Mouse (Mus musculus) embryonic facial prominence, embryonic 13.5 days (tissue): ENCODE results near the gene Kazn. TPM values are rescaled to one million over a fixed set of nuclear protein-coding genes. Genes with fewer than 3 reads are reported as not detected.

Experiments
- ATAC-seq: fragments of 200-750 bp; cut with Nextera tagmentation; 2 replicates; pipeline ENCODE4 v1.8.0; 2017; ENCODE audit warnings: low read depth; ENCODE audit not compliant: insufficient number of reproducible peaks, insufficient read depth, low FRiP score, low TSS enrichment
- H3K27ac ChIP-seq: fragments of 300-500 bp; sonication (generic); 2 replicates; pipeline ENCODE4 v1.5.1; 2015; ENCODE audit warnings: moderate library complexity, mild to moderate bottlenecking, inconsistent platforms
- H3K27me3 ChIP-seq: fragments of 300-500 bp; sonication (generic); 2 replicates; pipeline ENCODE4 v1.6.1; 2015; ENCODE audit warnings: mild to moderate bottlenecking, inconsistent platforms
- H3K36me3 ChIP-seq: fragments of 300-500 bp; sonication (generic); 2 replicates; pipeline ENCODE4 v1.6.1; 2015; ENCODE audit warnings: mild to moderate bottlenecking, inconsistent platforms
- H3K4me1 ChIP-seq: fragments of 300-500 bp; sonication (generic); 2 replicates; pipeline ENCODE4 v1.6.1; 2015; ENCODE audit warnings: inconsistent platforms
- H3K4me2 ChIP-seq: fragments of 300-500 bp; sonication (generic); 2 replicates; pipeline ENCODE4 v1.6.1; 2015; ENCODE audit warnings: moderate library complexity, mild to moderate bottlenecking, inconsistent platforms
- H3K4me3 ChIP-seq: fragments of 300-500 bp; sonication (generic); 2 replicates; pipeline ENCODE4 v1.5.1; 2015; ENCODE audit warnings: mild to moderate bottlenecking, inconsistent platforms
- H3K9ac ChIP-seq: fragments of 300-500 bp; sonication (generic); 2 replicates; pipeline ENCODE4 v1.6.1; 2015; ENCODE audit warnings: mild to moderate bottlenecking, inconsistent platforms
- H3K9me3 ChIP-seq: fragments of 300-500 bp; sonication (generic); 2 replicates; pipeline ENCODE4 v1.6.1; 2016; ENCODE audit warnings: inconsistent platforms
- WGBS: fragments of 180-500 bp; shearing (Covaris S2); methylation state at CpG from one replicate; pipeline ENCODE4 v1.1.7; 2015; ENCODE audit warnings: mixed read lengths; 5-methylcytosine and 5-hydroxymethylcytosine counted together
- polyA plus RNA-seq: library from polyadenylated mRNA; unstranded; fragments of >200 nt; fragmentation: Nextera tagmentation; extraction: Ambion mirVana; gene quantifications from 2 replicates; pipeline ENCODE4 v1.2.1, GENCODE M21; 2015

Gene Kazn
- polyA plus RNA-seq, 1 experiment from 2014 or later, result 13.2 TPM

DNA sequence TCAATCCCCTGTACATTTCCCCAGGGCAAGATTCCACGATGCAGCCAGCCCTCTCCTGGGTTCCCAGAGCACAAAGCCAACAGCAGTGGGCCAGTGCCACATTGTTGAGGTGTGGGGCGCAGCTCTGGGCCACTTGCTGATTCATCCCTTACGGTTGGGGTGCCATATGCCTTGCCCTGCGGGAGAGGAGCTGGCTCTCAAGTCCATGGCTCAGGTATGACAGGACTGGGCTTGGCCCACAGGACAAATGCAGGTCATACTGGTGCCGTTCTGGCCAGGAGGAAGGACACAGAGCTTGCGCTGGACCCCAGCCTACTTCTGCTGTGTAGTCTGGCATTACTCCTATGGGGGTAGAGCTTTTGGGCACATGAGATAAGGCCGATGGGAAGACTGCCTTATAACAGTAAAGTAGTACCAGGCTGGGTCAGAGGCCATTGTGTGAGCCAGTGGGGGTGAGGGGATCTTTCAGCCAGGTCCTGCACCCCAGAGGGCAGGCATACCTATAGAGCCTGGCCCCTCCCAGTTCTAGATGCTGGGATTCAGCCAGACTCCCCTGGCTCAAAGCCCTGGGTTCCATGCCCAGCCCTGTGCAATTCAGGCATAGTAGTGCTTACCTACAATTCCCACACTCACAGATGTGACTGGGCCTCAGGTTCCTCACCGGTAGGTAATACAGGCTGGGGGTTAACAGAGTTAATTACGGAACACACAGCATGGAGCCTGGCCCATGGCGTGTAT, 102.3 kb downstream of the Kazn start:
- Histone ChIP-seq H3K27ac (no peak overlapping the region), H3K9me3 (no peaks in the 10 kb centered on the region), H3K4me3 (no peak overlapping the region), H3K4me1 (peaks cover 1% of the 10 kb centered on the region), H3K27me3 (no peaks in the 10 kb centered on the region), H3K9ac (no peak overlapping the region), H3K36me3 (peaks cover 11% of the 10 kb centered on the region), H3K4me2 (no peak overlapping the region)
- no peak for ATAC-seq
- whole genome bisulfite sequencing, result 88% methylated on average over 10 of the region's 10 CpGs

DNA sequence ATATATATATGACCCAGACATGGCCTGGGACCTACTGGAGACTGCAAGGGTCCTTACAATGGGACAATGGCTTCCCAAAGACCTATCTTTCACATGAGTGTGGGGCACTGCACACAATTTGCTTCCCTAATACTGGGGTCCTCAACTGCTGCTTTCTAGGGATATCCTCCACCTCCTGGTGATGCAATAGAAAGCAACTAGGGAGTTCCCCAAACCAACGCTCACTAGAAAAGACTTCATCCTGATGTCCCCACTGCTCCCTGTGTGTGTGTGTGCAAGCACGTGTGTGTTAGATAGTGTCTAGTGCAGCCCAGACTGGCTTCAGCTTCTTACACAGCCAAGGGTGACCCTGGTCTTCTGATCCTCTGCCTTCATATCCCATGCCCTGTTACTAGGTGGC, 103.7 kb downstream of the Kazn start:
- peaks cover 5% of the 10 kb centered on the region; the same call in 1 of the 2 replicates for H3K36me3 ChIP-seq
- no peak overlapping the region for H3K4me3 ChIP-seq
- H3K9ac ChIP-seq, result no peak overlapping the region
- 91% methylated on average over 2 of the region's 2 CpGs for WGBS
- H3K4me2 ChIP-seq, result no peak overlapping the region
- no peak for ATAC-seq
- H3K9me3 ChIP-seq, result no peaks in the 10 kb centered on the region
- no peak overlapping the region for H3K27ac ChIP-seq
- peaks cover 15% of the 10 kb centered on the region for H3K4me1 ChIP-seq
- H3K27me3 ChIP-seq, result no peaks in the 10 kb centered on the region

DNA sequence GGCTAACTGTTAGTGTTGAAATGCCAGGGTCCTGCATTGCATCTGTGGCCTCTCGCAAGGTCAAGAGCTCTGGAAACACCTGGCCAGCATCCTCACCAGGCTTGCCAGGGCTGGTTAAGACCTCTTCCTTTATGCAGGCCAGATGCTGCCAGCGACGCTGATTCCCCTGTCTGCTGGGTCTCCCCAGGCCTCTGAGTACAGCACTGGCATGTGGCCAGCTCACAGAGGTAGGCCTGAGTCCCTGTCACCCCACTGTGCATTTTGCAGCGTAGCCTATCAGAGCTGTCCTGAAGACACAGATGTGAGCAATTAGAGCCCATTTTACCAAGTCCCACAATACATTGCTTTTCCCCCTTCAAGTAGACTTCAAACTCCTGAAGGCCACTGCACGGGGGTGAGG, 109.0 kb downstream of the Kazn start:
- Histone ChIP-seq H3K4me2 (no peak overlapping the region), H3K9me3 (no peaks in the 10 kb centered on the region), H3K4me1 (peaks cover 35% of the 10 kb centered on the region), H3K27me3 (no peaks in the 10 kb centered on the region), H3K36me3 (no peaks in the 10 kb centered on the region), H3K9ac (no peak overlapping the region), H3K4me3 (no peak overlapping the region), H3K27ac (peak overlapping the region; percentile 66)
- 33% methylated on average over 5 of the region's 5 CpGs for WGBS
- no peak for ATAC-seq

DNA sequence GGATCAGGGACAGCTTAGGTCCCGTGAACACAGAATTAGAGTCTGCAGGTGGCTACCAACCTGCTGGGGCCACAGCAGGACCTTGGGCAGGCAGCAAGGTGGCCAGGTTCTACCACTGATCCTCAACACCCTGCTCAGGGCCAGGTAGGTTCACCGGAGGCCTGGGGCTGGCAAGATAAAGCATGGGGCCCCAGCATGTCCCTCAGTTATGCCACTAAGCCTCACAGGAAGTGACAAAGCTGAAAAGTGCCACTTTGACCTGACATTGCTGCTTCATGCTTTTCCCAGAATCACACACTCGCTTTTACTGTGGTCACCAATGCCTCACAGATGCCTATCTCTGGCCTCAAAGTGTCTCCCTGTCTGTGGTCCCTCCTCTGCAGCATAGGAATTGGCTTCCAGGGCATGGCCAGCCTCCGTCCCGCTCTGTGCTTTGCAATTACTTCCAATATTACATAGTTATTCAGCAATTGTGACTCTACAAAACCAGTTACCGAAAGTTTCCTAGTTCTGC, 111.9 kb downstream of the Kazn start:
- Histone ChIP-seq H3K27me3 (no peaks in the 10 kb centered on the region), H3K4me1 (peaks cover 35% of the 10 kb centered on the region), H3K27ac (no peak overlapping the region), H3K36me3 (no peaks in the 10 kb centered on the region), H3K9me3 (no peaks in the 10 kb centered on the region), H3K4me2 (no peak overlapping the region), H3K4me3 (no peak overlapping the region), H3K9ac (no peak overlapping the region)
- ATAC-seq, result no peak
- 85% methylated on average over 6 of the region's 6 CpGs for WGBS

DNA sequence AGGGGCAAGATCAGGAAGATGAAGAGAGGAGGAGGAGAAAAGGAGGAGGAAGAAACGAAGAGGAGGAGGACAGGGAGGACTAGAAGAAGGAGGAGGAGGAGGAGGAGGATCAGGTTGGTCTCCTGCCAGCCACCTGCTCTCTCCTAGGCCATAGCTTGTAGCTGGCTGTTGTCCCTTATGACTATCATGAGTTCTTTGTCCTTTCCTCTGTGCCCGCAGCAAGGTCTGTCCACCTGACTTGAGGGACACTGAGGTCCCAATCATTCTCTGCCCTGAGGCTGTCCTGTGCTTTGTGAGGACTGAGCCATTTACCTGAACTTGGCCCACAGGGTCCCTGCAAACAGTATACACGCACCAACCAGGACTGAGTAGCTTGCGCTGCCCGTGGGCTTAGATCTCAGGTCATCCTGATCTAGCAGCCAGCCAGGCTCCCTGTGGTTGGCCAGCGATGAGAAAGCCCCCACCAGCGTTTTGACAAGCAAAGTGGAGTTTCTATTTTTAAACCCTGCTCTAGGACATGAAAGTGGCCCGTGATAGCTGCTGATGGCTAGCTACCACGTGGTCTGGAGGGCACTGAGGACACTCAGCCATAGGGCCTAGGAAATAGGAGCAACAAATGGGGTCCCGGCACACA, 112.4 kb downstream of the Kazn start:
- ATAC-seq, result no peak
- Histone ChIP-seq H3K36me3 (no peaks in the 10 kb centered on the region), H3K9ac (no peak overlapping the region), H3K4me3 (no peak overlapping the region), H3K27me3 (no peaks in the 10 kb centered on the region), H3K9me3 (no peaks in the 10 kb centered on the region), H3K4me1 (peaks cover 32% of the 10 kb centered on the region), H3K4me2 (no peak overlapping the region), H3K27ac (no peak overlapping the region)
- 70% methylated on average over 10 of the region's 10 CpGs for WGBS

DNA sequence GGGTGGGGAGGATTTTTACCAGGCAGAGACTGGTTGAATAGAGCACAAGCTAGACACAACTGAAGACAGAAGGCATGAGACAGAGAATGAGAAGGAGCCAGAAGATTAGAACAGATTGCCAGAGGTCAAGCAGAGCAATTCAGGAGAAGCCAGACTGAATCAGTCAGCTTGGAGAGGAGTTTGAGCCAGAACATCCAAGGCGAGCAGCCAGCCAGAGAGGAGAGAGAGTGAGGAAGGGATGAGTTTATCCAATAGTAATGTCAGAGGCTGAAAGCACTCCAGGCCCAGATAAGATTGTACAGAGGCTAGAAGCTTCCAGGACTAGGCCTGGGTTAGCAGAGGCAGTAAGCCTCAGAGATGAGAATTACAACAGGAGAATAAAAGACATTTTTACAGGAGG, 118.0 kb downstream of the Kazn start:
- Histone ChIP-seq H3K4me2 (no peak overlapping the region), H3K9ac (no peak overlapping the region), H3K4me3 (no peak overlapping the region), H3K27ac (0 out of 2 replicates have a peak overlapping the region, but pooled peaks have one; percentile 16), H3K9me3 (no peaks in the 10 kb centered on the region), H3K27me3 (no peaks in the 10 kb centered on the region), H3K4me1 (peaks cover 40% of the 10 kb centered on the region), H3K36me3 (no peaks in the 10 kb centered on the region)
- no peak for ATAC-seq
- WGBS, result 22% methylated on average over 1 of the region's 1 CpGs

DNA sequence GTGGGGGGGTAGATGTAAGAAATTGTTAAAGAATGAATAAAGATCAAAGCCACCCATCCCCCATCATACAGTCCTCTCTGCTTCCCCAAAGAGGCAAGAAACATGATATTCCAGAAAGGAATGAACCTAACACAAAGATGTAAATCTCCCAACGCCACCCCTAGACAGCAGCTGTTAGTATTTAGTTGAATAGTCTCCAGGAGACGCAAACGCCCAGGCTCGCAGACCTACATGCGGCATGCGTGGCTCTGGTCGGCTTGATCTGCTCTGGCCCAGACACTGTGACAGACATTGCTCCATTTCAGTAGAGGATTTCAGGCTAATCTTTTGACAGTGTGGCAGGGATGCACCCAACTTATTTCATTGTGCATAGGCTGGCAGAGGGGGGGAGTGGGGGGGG, 120.7 kb downstream of the Kazn start:
- Histone ChIP-seq H3K4me2 (0 out of 2 replicates have a peak overlapping the region, but pooled peaks have one; percentile 9), H3K4me1 (peaks cover 38% of the 10 kb centered on the region), H3K36me3 (no peaks in the 10 kb centered on the region), H3K27ac (peak overlapping the region; percentile 64), H3K9ac (0 out of 2 replicates have a peak overlapping the region, but pooled peaks have one; percentile 21), H3K4me3 (no peak overlapping the region), H3K9me3 (no peaks in the 10 kb centered on the region), H3K27me3 (no peaks in the 10 kb centered on the region)
- 0 out of 2 replicates have a peak, but pooled peaks have one; percentile 45 for ATAC-seq
- 12% methylated on average over 7 of the region's 7 CpGs for WGBS

DNA sequence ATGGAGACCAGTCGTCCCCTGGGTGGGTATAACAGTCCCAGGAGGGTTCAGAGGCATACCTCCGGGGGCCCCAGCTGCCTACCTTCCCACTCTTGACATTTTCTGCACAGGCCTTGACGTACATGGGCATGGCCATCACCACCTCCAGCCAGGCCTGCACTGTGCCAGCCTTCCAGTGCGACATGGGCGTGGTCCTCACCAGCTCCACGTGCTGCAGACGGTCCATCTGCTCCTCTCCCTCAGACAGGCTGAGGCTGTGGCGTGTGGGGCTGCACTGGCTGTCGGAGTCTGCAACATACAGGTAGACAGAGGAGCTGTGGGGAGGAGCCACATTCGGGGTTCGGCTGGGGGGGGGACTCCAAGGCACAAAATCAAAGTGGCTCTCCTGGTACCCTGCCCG, 121.2 kb downstream of the Kazn start:
- no peaks in the 10 kb centered on the region for H3K27me3 ChIP-seq
- no peaks in the 10 kb centered on the region for H3K9me3 ChIP-seq
- ATAC-seq, result no peak
- H3K9ac ChIP-seq, result no peak overlapping the region
- H3K27ac ChIP-seq, result peak overlapping the region; percentile 64
- 0 out of 2 replicates have a peak overlapping the region, but pooled peaks have one; percentile 9 for H3K4me2 ChIP-seq
- H3K36me3 ChIP-seq, result no peaks in the 10 kb centered on the region
- peaks cover 38% of the 10 kb centered on the region for H3K4me1 ChIP-seq
- WGBS, result 57% methylated on average over 12 of the region's 12 CpGs
- no peak overlapping the region for H3K4me3 ChIP-seq

DNA sequence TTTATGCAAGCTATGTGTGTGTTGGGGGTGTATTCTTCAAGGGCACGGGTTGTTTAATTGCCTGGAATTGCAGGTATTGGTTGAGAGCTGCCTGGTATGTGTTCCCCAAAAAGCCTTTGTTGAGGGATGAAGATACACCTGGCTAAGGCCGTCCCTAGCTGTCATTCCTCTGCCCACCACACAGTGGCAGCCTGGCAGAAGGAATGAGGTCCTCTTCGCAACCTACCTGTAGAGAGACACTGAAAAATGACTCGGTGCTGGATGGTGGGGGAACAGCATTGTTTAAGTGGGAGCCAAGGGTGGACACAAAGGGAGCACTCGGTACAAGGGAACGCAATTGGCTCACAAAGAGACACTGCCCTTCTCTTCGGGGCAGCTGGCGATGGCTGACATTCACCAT, 125.9 kb downstream of the Kazn start:
- H3K9ac ChIP-seq, result no peak overlapping the region

DNA sequence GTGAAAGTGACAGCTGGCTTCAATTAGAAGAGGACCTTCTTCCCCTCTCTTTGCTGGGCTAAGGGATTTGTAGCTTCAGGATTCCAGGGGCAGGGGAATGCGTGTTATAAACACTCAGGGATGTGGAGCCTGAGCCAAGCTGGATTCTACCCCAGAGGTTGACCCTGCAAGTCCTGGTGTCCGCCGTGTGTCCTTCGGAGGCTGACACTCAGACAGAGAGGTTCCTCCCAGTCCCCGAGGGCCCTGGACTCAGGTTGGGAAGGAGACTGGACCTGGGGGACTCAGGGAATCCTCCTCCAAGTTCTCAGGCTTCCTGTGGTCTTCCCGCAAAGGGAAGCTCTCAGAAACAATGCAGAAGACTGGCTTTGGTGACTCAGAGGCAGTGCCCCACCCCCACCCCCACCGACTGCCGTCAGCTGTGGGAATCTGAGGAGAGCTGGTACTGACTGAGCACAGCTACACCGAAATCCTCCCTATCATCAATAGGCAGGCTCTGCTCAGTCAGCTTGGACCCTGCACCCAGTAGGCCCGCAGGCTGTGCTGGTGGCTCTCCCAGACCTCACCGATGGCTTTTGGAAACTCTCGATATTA, 136.0 kb downstream of the Kazn start:
- H3K4me1 ChIP-seq, result peaks cover 14% of the 10 kb centered on the region
- peaks cover 11% of the 10 kb centered on the region for H3K36me3 ChIP-seq
- no peaks in the 10 kb centered on the region for H3K27me3 ChIP-seq
- no peak for ATAC-seq
- H3K9ac ChIP-seq, result no peak overlapping the region
- no peak overlapping the region for H3K4me3 ChIP-seq
- no peak overlapping the region for H3K4me2 ChIP-seq
- H3K27ac ChIP-seq, result no peak overlapping the region
- WGBS, result 50% methylated on average over 12 of the region's 12 CpGs
- no peaks in the 10 kb centered on the region; the same call in 1 of the 2 replicates for H3K9me3 ChIP-seq

More for the DNA sequence above, 125.9 kb downstream of the Kazn start:
- WGBS, result 26% methylated on average over 8 of the region's 8 CpGs
- Histone ChIP-seq H3K27me3 (no peaks in the 10 kb centered on the region), H3K4me3 (no peak overlapping the region), H3K9me3 (no peaks in the 10 kb centered on the region), H3K4me2 (no peak overlapping the region), H3K36me3 (0 out of 2 replicates have a peak, but pooled peaks cover 7% of the 10 kb centered on the region), H3K4me1 (peaks cover 16% of the 10 kb centered on the region), H3K27ac (no peak overlapping the region)
- no peak for ATAC-seq

DNA sequence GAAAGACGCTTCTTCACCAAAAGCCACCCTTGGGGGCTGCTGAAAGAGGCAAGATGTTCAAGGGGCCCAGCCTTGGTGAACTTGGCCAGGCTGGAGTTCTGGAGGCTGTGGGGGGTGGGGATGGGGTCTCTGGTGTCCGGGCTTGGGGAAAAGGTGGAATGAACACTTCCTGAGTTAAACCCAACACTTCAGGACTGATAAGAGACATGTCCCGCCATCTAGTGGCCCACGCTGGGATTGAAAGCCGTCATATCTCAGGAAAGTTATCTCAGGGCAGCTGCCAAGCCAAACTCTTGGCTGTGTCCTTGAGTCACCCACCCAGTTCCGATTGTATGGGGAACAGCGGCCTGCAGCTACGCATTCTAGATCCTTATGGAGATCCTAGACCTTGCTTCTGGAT, 140.9 kb downstream of the Kazn start:
- Histone ChIP-seq H3K27me3 (no peaks in the 10 kb centered on the region), H3K4me1 (peaks cover 31% of the 10 kb centered on the region), H3K9ac (no peak overlapping the region), H3K4me2 (peak overlapping the region; percentile 27; the same call in 1 of the 2 replicates), H3K27ac (no peak overlapping the region), H3K4me3 (no peak overlapping the region), H3K9me3 (no peaks in the 10 kb centered on the region), H3K36me3 (no peaks in the 10 kb centered on the region)
- no peak for ATAC-seq
- WGBS, result 20% methylated on average over 8 of the region's 8 CpGs
